In genomic region chr12:107903949-107904348, GRCm38 (mm10) we compare ENCODE assay signal across 19 mouse cellular contexts.
"Had no signal": no experiment of that assay in that cellular context is flagged by ENCODE, and none has a peak within 500 bp of the region (broad histone marks: within the 10 kb centered on the region; RNA-seq: fewer than 3 reads in every experiment).

No protein-coding gene starts in this region.

- DNase-seq: kidney, adult 9 months; kidney, postnatal 14 days; layer of hippocampus, adult 9-11 months; left cerebral cortex, postnatal 4 days; liver, postnatal 0 days; lung, embryonic 14.5 days; thymus, adult 2 months; thymus, postnatal 14 days; thymus, postnatal 4 days had no signal

- H3K36me3 ChIP-seq: limb, embryonic 12.5 days; limb, embryonic 15.5 days; midbrain, embryonic 13.5 days had no signal

- ATAC-seq: intestine, postnatal 0 days; liver, postnatal 0 days; lung, postnatal 0 days; midbrain, embryonic 13.5 days had no signal

- H3K27ac ChIP-seq: layer of hippocampus, adult 2 months; limb, embryonic 12.5 days; limb, embryonic 15.5 days; liver, embryonic 14.5 days; macrophage; midbrain, embryonic 13.5 days; stomach, postnatal 0 days had no signal

- H3K4me1 ChIP-seq: limb, embryonic 12.5 days; limb, embryonic 15.5 days had no signal

- H3K4me2 ChIP-seq: limb, embryonic 12.5 days; limb, embryonic 15.5 days; liver, embryonic 11.5 days; lung, embryonic 14.5 days; midbrain, embryonic 13.5 days had no signal

- H3K4me3 ChIP-seq: layer of hippocampus, adult 2 months; limb, embryonic 12.5 days; limb, embryonic 15.5 days; midbrain, embryonic 13.5 days had no signal

- H3K9ac ChIP-seq: limb, embryonic 12.5 days; limb, embryonic 15.5 days; liver, embryonic 14.5 days; liver, postnatal 0 days; lung, embryonic 14.5 days; midbrain, embryonic 13.5 days had no signal

- H3K27me3 ChIP-seq: limb, embryonic 12.5 days; limb, embryonic 15.5 days; midbrain, embryonic 13.5 days had no signal
